Mouse (Mus musculus) erythroid progenitor cell, adult 5-6 weeks (primary cell): ENCODE data around the gene Rtn4rl1. TPM values are rescaled to one million over a fixed set of nuclear protein-coding genes. Genes with fewer than 3 reads are reported as not detected.
"Not testable (repeated sequence)": the region's sequence is repeated elsewhere in the genome, so short reads cannot be mapped to it uniquely, and the experiment has no call there.

Experiments
- ATAC-seq: replicated peaks from 2 replicates; pipeline ENCODE4 v1.8.0; 2016; ENCODE audit warnings: moderate number of reproducible peaks, mild to moderate bottlenecking, moderate TSS enrichment, inconsistent platforms; ENCODE audit not compliant: poor library complexity, low FRiP score, severe bottlenecking
- total RNA-seq, 2 experiments: library from RNA; stranded (forward) in 1 of 2; stranded (reverse) in 1 of 2; fragments of 150-400 nt in 1 of 2; fragments of 186-747, 209-891 nt in 1 of 2; gene quantifications; 2 replicates each; pipeline versions ENCODE4 v1.2.3 to v1.2.4; 2015 to 2017; ENCODE audit warnings: low replicate concordance in 2 of 2

The Rtn4rl1 gene
- total RNA-seq, 2 experiments from 2014 or later: 0.42 TPM; not detected in 1

GRCm38 (mm10) chr11:75164750-75165149, 28.8 kb upstream of the Rtn4rl1 start:
- ATAC-seq: no peak

- peak; percentile 54 for ATAC-seq
Measured at GRCm38 (mm10) chr11:75165441-75166192, 28.0 kb upstream of the Rtn4rl1 start.

- ATAC-seq: no peak
Measured at GRCm38 (mm10) chr11:75166193-75166842, 27.3 kb upstream of the Rtn4rl1 start.

- ATAC-seq: no peak
Measured at GRCm38 (mm10) chr11:75166861-75167642, 26.5 kb upstream of the Rtn4rl1 start.

- no peak for ATAC-seq
Measured at GRCm38 (mm10) chr11:75167643-75168589, 25.7 kb upstream of the Rtn4rl1 start.

- no peak for ATAC-seq
Measured at GRCm38 (mm10) chr11:75168590-75169361, 24.8 kb upstream of the Rtn4rl1 start.

GRCm38 (mm10) chr11:75169405-75170080, 24.0 kb upstream of the Rtn4rl1 start, which contains the start of gene Hic1:
TSS of gene Hic1 (minus strand) at chr11:75169519.
- ATAC-seq: no peak

- peak; percentile 53; the same call in 1 of the 2 replicates for ATAC-seq
Measured at GRCm38 (mm10) chr11:75170136-75170751, 23.3 kb upstream of the Rtn4rl1 start.

- no peak for ATAC-seq
Measured at GRCm38 (mm10) chr11:75171186-75171865, 22.3 kb upstream of the Rtn4rl1 start.

- 0 out of 2 replicates have a peak, but pooled peaks have one; percentile 2 for ATAC-seq
Measured at GRCm38 (mm10) chr11:75172151-75173094, 21.2 kb upstream of the Rtn4rl1 start.

GRCm38 (mm10) chr11:75173095-75173798, 20.3 kb upstream of the Rtn4rl1 start:
- ATAC-seq: peak; percentile 44; the same call in 1 of the 2 replicates

- no peak for ATAC-seq
Measured at GRCm38 (mm10) chr11:75173799-75174165, 19.8 kb upstream of the Rtn4rl1 start.

GRCm38 (mm10) chr11:75174574-75174973, 19.0 kb upstream of the Rtn4rl1 start:
- ATAC-seq: not testable (repeated sequence)

- no peak for ATAC-seq
Measured at GRCm38 (mm10) chr11:75178011-75178410, 15.6 kb upstream of the Rtn4rl1 start.

GRCm38 (mm10) chr11:75178672-75179208, 14.8 kb upstream of the Rtn4rl1 start, which contains the start of gene Ovca2:
TSS of gene Ovca2 (minus strand) at chr11:75178835.
- ATAC-seq: peak; percentile 98
